Mouse (Mus musculus) kidney, embryonic 16.5 days (tissue): ENCODE data around the gene Glra3. TPM values are rescaled to one million over a fixed set of nuclear protein-coding genes. Genes with fewer than 3 reads are reported as not detected.

Experiments used
- ATAC-seq: fragments of 200-750 bp; cut with Nextera tagmentation; 2 replicates; pipeline ENCODE4 v1.8.0; 2017; ENCODE audit warnings: moderate TSS enrichment; ENCODE audit not compliant: low FRiP score, low TSS enrichment
- H3K27ac ChIP-seq: fragments of 300-500 bp; sonication (generic); 2 replicates; pipeline ENCODE4 v1.5.1; 2014; ENCODE audit warnings: low read length
- H3K27me3 ChIP-seq: fragments of 300-500 bp; sonication (generic); 2 replicates; pipeline ENCODE4 v1.6.1; 2014; ENCODE audit warnings: low read length, control low read depth, mixed read lengths; ENCODE audit not compliant: insufficient read depth
- H3K36me3 ChIP-seq: fragments of 300-500 bp; sonication (generic); 2 replicates; pipeline ENCODE4 v1.6.1; 2014; ENCODE audit warnings: low read length, control low read depth, mixed read lengths; ENCODE audit not compliant: insufficient read depth
- H3K4me1 ChIP-seq: fragments of 300-500 bp; sonication (generic); 2 replicates; pipeline ENCODE4 v1.6.1; 2014; ENCODE audit warnings: low read length, control low read depth, mixed read lengths; ENCODE audit not compliant: insufficient read depth
- H3K4me2 ChIP-seq: fragments of 300-500 bp; sonication (generic); replicated peaks from 2 replicates; pipeline ENCODE4 v1.6.1; 2014; ENCODE audit warnings: low read depth, low read length
- H3K4me3 ChIP-seq: fragments of 300-500 bp; sonication (generic); 2 replicates; pipeline ENCODE4 v1.5.1; 2014; ENCODE audit warnings: mild to moderate bottlenecking, low read length
- H3K9ac ChIP-seq: fragments of 300-500 bp; sonication (generic); replicated peaks from 2 replicates; pipeline ENCODE4 v1.6.1; 2014; ENCODE audit warnings: low read length
- H3K9me3 ChIP-seq: fragments of 300-500 bp; sonication (generic); 2 replicates; pipeline ENCODE4 v1.6.1; 2016; ENCODE audit warnings: low read length, control low read depth
- WGBS: fragments of 180-500 bp; shearing (Covaris S2); extraction: QIAGEN DNeasy Blood & Tissue Kit; methylation state at CpG from one replicate; pipeline ENCODE4 v1.1.7; 2014; 5-methylcytosine and 5-hydroxymethylcytosine counted together
- polyA plus RNA-seq: library from polyadenylated mRNA; unstranded; fragments of >200 nt; fragmentation: Nextera tagmentation; extraction: Ambion mirVana; gene quantifications from 2 replicates; pipeline ENCODE4 v1.2.1, GENCODE M21; 2015

The Glra3 gene
- polyA plus RNA-seq: 0.10 and 0.12 TPM in 2 replicates

GRCm38 (mm10) chr8:55939870-55940525 lies at the start of gene Glra3:
TSS of gene Glra3 (plus strand) at chr8:55940460.
- no peak within 1 kb of the TSS for H3K4me3 ChIP-seq
- no peak within 1 kb of the TSS for H3K27ac ChIP-seq
- no peaks in the 10 kb centered on the region for H3K9me3 ChIP-seq
- WGBS: 13% methylated on average over 11 of the region's 11 CpGs
- no peak within 1 kb of the TSS for H3K9ac ChIP-seq
- no peaks in the 10 kb centered on the region for H3K36me3 ChIP-seq
- H3K4me1 ChIP-seq: 0 out of 2 replicates have a peak, but pooled peaks cover 5% of the 10 kb centered on the region
- ATAC-seq: peak; percentile 69; the same call in 1 of the 2 replicates
- H3K4me2 ChIP-seq: peak within 1 kb of the TSS; percentile 15; the same call in 1 of the 2 replicates
- H3K27me3 ChIP-seq: no peaks in the 10 kb centered on the region

- 90% methylated on average over 1 of the region's 1 CpGs for WGBS
- Histone ChIP-seq H3K27me3 (no peaks in the 10 kb centered on the region), H3K4me1 (no peaks in the 10 kb centered on the region), H3K36me3 (no peaks in the 10 kb centered on the region), H3K27ac (no peak within 1 kb of the TSS), H3K4me3 (no peak within 1 kb of the TSS), H3K4me2 (no peak within 1 kb of the TSS), H3K9me3 (no peaks in the 10 kb centered on the region), H3K9ac (no peak within 1 kb of the TSS)
- no peak for ATAC-seq
Measured at GRCm38 (mm10) chr8:55906848-55907247, 33.4 kb upstream of the Glra3 start, which contains the start of gene Adam29. TSS of gene Adam29 (minus strand) at chr8:55906948.

GRCm38 (mm10) chr8:55940526-55940880 lies 243 bp downstream of the Glra3 start:
- Histone ChIP-seq H3K9me3 (no peaks in the 10 kb centered on the region), H3K27me3 (no peaks in the 10 kb centered on the region), H3K4me2 (peak overlapping the region; percentile 15; the same call in 1 of the 2 replicates), H3K36me3 (no peaks in the 10 kb centered on the region), H3K27ac (no peak overlapping the region), H3K4me1 (0 out of 2 replicates have a peak, but pooled peaks cover 5% of the 10 kb centered on the region), H3K9ac (no peak overlapping the region), H3K4me3 (no peak overlapping the region)
- peak; percentile 86 for ATAC-seq
- under 1% methylated on average over 8 of the region's 8 CpGs for WGBS

GRCm38 (mm10) chr8:55964759-55965320 lies 24.6 kb downstream of the Glra3 start:
- WGBS: 46% methylated on average over 3 of the region's 3 CpGs
- Histone ChIP-seq H3K36me3 (no peaks in the 10 kb centered on the region), H3K4me2 (no peak overlapping the region), H3K4me1 (no peaks in the 10 kb centered on the region), H3K9me3 (no peaks in the 10 kb centered on the region), H3K27me3 (no peaks in the 10 kb centered on the region), H3K4me3 (no peak overlapping the region), H3K27ac (no peak overlapping the region), H3K9ac (no peak overlapping the region)
- no peak for ATAC-seq

- Histone ChIP-seq H3K36me3 (no peaks in the 10 kb centered on the region), H3K27me3 (no peaks in the 10 kb centered on the region), H3K4me3 (no peak overlapping the region), H3K27ac (no peak overlapping the region), H3K9ac (no peak overlapping the region), H3K4me2 (no peak overlapping the region), H3K4me1 (no peaks in the 10 kb centered on the region), H3K9me3 (no peaks in the 10 kb centered on the region)
- WGBS: 69% methylated on average over 3 of the region's 3 CpGs
- no peak for ATAC-seq
Measured at GRCm38 (mm10) chr8:55997859-55998258, 57.6 kb downstream of the Glra3 start.

- H3K27ac ChIP-seq: no peak overlapping the region
- H3K4me1 ChIP-seq: no peaks in the 10 kb centered on the region
- H3K4me3 ChIP-seq: no peak overlapping the region
- 53% methylated on average over 2 of the region's 2 CpGs for WGBS
- no peaks in the 10 kb centered on the region for H3K9me3 ChIP-seq
- no peak for ATAC-seq
- H3K4me2 ChIP-seq: no peak overlapping the region
- no peaks in the 10 kb centered on the region for H3K36me3 ChIP-seq
- H3K9ac ChIP-seq: no peak overlapping the region
- H3K27me3 ChIP-seq: no peaks in the 10 kb centered on the region
Measured at GRCm38 (mm10) chr8:56054324-56054723, 114.1 kb downstream of the Glra3 start.

- WGBS: 22% methylated on average over 3 of the region's 3 CpGs
- Histone ChIP-seq H3K36me3 (no peaks in the 10 kb centered on the region), H3K9ac (no peak overlapping the region), H3K4me1 (no peaks in the 10 kb centered on the region), H3K4me3 (no peak overlapping the region), H3K9me3 (no peaks in the 10 kb centered on the region), H3K27ac (no peak overlapping the region), H3K4me2 (no peak overlapping the region), H3K27me3 (no peaks in the 10 kb centered on the region)
- no peak for ATAC-seq
Measured at GRCm38 (mm10) chr8:56063081-56063480, 122.8 kb downstream of the Glra3 start.

GRCm38 (mm10) chr8:56070486-56071254 lies 130.4 kb downstream of the Glra3 start:
- Histone ChIP-seq H3K36me3 (no peaks in the 10 kb centered on the region), H3K4me3 (no peak overlapping the region), H3K9ac (no peak overlapping the region), H3K4me2 (no peak overlapping the region), H3K27ac (no peak overlapping the region), H3K27me3 (no peaks in the 10 kb centered on the region), H3K9me3 (no peaks in the 10 kb centered on the region), H3K4me1 (no peaks in the 10 kb centered on the region)
- 67% methylated on average over 2 of the region's 2 CpGs for WGBS
- ATAC-seq: no peak

GRCm38 (mm10) chr8:56083654-56084053 lies 143.4 kb downstream of the Glra3 start:
- H3K4me2 ChIP-seq: no peak overlapping the region
- no peaks in the 10 kb centered on the region for H3K27me3 ChIP-seq
- H3K36me3 ChIP-seq: no peaks in the 10 kb centered on the region
- H3K4me1 ChIP-seq: no peaks in the 10 kb centered on the region
- no peak overlapping the region for H3K9ac ChIP-seq
- no peaks in the 10 kb centered on the region for H3K9me3 ChIP-seq
- ATAC-seq: no peak
- H3K4me3 ChIP-seq: no peak overlapping the region
- H3K27ac ChIP-seq: no peak overlapping the region

- Histone ChIP-seq H3K27ac (no peak overlapping the region), H3K27me3 (no peaks in the 10 kb centered on the region), H3K9me3 (no peaks in the 10 kb centered on the region), H3K4me2 (no peak overlapping the region), H3K4me1 (0 out of 2 replicates have a peak, but pooled peaks cover 2% of the 10 kb centered on the region), H3K9ac (no peak overlapping the region), H3K4me3 (no peak overlapping the region), H3K36me3 (no peaks in the 10 kb centered on the region)
- ATAC-seq: peak; percentile 59; the same call in 1 of the 2 replicates
Measured at GRCm38 (mm10) chr8:56094385-56094784, 154.1 kb downstream of the Glra3 start.
